Mouse (Mus musculus): ENCODE measurements around the gene Atad3a.

- TF ChIP-seq CTCF (IDR thresholded peaks at IDR 0.05; ENCODE audit: extremely low read depth, insufficient read depth, insufficient read length, insufficient replicate concordance): no peak
- no peak for TF ChIP-seq POLR2A (IDR thresholded peaks at IDR 0.05; ENCODE audit: low read depth, low read length)
Measured at GRCm38 (mm10) chr4:155779498-155779897, 18.6 kb upstream of the Atad3a start.

Measured in spleen, adult 2 months (tissue).